Mouse (Mus musculus): ENCODE measurements around the gene Itga9.
A peak's percentile ranks its signal among the peaks of the same experiment; 100 is the strongest.

The Itga9 gene

DNA sequence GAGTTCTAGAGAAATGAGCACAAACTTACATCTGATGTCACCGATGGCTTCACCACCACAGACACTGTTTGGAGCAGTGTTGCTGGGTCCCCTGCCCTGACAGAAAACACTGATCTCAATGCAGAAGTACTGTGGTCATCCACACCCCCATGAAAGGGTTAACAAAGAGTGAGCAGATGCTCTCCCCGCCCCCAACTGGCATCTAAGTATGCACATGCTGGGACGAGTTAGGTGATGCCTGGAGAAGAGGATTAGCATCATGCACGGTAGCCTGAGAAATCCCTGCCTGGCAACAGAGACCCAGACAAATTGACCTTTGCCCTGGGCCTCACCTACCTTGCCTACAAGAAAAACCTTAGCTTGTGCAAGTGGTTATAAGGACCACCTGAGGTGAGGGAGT, 162.1 kb downstream of the Itga9 start:
- no peak for DNase-seq (ENCODE audit: low spot score)

DNA sequence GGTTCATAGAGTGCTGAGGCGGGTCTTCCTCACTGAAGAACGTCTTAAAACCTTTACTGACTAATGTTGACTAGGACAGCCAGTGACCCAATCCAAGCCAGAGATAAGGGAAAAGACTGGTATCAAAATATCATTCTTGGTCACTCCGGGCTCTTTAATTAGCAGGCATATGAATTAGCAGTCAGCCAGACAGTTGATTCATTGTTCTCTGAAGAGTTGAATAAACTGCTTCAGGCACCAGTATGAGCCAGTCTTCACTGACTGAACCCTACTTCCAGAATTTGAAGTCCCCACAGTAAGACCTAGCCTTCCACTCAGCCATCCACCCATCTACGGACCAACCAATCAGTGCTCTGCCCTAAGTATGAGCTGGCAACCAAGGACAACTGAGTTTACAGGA, 163.9 kb downstream of the Itga9 start:
- DNase-seq (ENCODE audit: low spot score), result no peak

DNA sequence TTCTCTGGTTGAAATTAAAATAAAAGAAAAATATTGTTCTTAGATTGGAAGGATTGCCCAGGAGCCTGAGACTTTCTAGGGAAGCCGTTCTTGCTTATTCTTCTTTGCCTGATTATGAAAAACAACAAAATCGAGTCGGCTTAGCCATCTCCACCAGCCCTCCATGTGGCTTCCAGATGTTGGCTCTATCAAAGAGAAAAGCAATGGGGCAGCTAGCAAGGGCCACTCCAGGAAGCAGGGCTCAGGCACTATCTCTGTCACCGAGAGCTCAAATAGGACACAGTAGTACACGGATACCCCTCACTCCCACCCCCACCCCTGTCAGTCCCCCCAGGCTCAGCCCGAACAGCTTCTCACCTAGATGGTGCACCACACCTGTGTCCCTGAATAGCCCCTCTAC, 168.2 kb downstream of the Itga9 start:
- DNase-seq (ENCODE audit: low spot score), result no peak

DNA sequence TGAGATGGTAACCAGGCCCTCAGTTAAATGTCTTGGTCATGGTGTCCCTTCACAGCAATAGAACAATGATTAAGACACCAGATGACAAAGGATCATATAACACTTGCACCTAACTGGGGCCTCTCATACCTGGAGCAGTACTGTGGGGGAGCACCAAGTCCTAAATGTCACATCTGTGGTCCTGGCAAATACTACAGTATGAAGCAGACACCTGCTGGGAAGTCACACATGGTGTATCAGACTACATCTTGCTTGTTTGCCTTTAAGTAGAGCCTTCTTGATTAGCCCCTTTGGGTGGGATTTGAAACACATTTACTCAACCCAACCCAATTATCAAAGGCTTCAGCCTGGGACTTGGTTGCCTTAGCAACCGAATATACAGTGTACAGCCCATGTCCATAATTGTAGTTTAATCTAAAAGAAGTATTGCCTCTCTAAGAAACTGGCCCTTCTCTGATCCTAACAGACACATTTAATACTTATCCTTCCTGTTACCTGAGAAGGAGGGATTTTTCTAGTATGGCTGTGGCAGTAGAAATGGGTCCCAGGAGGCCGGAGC, 170.5 kb downstream of the Itga9 start:
- no peak for DNase-seq (ENCODE audit: low spot score)

DNA sequence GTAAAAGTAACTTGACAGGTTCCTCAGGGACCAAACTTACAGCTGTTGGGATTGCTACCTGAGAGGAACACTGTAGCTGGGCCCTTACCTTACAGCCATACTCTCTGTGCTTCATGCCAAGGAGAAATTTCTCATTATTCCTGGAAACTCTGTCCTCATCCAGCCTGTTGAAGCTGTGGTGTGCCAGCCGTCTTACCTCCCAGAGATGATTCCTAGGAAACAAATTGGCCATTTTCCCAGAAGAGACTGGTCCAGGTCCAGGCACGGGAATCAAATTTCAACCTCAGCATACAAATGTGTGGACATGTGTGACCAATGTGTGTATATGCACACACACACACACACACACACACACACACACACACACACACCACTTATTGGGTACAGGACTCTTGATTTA, 172.1 kb downstream of the Itga9 start:
- DNase-seq (ENCODE audit: low spot score), result no peak

DNA sequence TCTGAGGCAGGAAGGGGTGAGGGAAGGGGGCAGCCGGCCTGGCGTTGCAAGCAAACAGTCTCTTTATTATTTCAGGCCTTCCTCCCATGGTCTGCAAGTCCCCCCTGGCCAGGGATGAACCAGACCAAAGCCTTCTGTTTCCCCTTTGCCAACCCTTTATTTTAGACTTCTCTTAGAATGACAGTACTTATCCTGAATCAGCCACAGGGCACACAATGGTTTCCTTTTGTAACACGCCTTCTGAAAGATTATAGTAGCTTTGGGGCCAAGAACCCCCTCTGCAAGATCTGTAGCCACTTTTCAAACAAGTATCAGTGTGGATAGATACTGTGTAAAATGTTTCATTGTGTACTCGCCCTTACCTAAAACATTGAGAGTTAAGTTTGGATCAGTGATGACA, 178.1 kb downstream of the Itga9 start:
- peak; percentile 36 for DNase-seq (ENCODE audit: low spot score)

DNA sequence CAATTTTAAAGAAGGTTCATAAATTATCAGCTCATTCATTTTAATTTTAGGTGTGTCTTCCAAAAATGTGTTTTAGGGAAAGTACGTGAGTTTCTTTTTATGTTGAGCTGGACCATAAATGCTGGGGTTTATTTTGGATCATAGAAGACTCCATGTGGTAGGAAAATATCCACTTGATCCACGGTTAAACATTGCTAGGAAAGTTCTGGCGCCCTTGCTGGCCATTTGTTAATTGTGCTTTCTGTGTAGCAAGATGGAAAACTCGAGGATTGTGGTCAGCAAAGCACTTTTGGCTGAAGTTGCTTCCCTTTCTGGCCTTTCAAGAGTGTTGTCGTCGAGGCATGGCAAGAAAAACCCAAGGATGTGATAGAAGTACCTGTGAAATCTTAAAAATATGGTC, 179.3 kb downstream of the Itga9 start:
- DNase-seq (ENCODE audit: low spot score), result no peak

DNA sequence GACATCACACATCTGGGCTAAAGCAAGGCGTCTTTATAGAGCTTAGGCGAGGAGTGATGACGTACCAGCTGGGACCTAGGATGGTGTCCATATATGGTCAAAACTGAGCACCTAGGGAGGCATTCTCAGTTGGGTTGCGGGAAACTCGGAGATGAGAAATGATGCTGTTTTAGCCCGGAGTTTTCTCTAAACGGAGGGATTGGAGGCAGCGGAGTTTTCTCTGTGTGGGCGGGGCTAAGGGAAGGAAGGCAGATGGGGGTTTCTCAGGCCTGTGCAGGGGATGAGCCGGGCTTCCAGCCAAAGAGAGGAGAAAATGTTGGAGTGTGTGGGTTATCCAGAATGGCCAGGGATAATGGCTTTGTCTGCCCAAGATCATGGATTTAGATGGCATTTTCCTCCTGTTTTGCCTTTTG, 182.4 kb downstream of the Itga9 start:
- DNase-seq (ENCODE audit: low spot score), result no peak

DNA sequence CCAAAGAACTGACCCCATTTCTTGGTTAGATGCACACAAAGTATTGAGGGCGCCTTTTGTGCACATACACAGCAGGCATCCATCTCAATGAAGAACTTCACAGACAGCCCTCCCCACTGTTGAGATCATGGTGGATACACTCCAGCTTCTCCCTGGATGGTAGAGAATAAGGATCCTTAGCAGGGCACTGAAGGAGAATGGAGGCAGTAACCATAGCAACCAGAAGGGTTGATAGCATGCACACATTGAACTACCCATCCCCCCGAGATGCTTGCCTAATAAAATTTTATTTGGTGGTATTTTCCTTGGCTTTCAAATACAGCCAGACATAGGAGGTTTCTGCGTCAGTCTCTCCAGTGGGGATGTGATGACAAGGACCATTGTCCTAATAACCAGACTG, 184.7 kb downstream of the Itga9 start:
- DNase-seq (ENCODE audit: low spot score), result no peak

DNA sequence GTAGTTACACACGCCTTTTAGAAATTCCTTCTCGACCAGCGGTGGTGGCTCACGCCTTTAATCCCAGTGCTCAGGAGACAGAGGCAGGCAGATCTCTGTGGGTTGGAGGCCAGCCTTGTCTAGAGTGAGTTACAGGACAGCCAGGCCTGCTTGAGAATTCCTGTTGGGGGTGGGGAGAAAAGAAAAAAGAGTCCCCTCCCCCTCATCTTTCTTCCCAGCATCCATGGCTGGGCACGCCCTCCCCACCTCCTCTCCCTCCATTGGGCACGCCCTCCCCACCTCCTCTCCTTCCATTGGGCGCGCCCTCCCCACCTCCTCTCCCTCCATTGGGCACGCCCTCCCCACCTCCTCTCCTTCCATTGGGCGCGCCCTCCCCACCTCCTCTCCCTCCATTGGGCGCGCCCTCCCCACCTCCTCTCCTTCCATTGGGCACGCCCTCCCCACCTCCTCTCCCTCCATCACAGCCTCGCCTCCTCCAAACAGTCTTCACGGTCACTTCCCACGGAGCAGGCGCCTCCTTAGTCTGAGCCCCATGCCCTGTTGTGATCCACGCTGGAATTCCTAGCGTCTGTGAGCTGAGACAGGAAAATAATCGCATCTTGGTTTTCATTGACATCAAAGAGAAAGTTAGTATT, 186.8 kb downstream of the Itga9 start:
- DNase-seq (ENCODE audit: low spot score), result no peak

DNA sequence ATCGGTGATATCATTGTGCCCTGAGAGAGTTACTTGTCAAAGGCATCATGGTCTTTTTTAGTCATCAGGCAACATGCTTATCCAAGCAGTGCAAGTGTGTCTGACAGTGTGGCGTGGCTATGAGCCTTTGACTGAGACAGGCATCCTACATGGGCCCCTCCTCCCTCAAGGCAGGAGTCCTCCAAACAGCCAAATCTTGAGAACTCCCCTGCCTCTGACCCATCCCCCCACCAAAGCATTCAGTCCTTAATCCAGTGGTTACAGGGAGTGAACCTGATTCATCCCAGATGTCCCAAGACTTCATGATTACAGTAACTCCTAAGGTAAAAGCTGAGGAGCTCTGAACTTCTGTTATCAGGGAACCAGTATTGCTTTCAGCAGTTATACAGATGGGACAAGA, 188.2 kb downstream of the Itga9 start:
- peak; percentile 70 for DNase-seq (ENCODE audit: low spot score)

DNA sequence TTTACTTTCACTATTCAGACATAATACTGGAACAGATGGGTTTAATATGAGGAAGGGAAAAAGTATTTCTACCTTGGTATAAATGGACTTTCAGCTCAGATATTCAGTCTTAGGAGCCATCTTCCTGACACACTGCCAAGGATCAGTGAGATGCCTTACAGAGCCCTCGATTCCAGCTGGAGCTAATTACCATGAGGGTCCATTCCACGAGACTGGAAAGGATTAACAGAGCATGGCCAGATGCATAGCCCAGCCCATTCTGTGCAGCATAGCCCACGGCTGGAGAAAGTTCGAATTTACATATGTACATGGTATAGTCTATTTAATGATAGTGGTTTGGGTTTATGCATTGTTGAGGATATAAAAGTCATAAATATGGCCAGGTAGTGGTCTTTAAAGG, 188.8 kb downstream of the Itga9 start:
- DNase-seq (ENCODE audit: low spot score), result peak; percentile 69

DNA sequence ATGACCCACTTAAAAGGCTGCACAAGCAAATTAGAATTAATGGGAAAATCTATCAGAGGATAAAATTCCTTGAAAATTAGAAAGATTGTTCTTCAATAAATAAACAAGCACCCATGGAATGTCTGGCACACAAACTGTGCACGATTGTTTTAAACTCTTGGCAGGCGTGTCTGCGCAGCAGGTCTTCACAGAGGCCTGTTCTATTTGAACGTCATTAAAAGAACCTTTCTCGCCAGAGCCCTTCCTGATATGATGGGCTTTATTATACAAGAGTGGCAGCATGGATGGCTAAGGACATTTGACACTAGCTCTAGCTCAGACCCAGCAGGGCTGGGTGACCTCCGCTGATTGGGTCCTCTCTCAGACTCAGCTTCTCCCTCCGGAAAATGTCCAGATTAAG, 192.6 kb downstream of the Itga9 start:
- no peak for DNase-seq (ENCODE audit: low spot score)

DNA sequence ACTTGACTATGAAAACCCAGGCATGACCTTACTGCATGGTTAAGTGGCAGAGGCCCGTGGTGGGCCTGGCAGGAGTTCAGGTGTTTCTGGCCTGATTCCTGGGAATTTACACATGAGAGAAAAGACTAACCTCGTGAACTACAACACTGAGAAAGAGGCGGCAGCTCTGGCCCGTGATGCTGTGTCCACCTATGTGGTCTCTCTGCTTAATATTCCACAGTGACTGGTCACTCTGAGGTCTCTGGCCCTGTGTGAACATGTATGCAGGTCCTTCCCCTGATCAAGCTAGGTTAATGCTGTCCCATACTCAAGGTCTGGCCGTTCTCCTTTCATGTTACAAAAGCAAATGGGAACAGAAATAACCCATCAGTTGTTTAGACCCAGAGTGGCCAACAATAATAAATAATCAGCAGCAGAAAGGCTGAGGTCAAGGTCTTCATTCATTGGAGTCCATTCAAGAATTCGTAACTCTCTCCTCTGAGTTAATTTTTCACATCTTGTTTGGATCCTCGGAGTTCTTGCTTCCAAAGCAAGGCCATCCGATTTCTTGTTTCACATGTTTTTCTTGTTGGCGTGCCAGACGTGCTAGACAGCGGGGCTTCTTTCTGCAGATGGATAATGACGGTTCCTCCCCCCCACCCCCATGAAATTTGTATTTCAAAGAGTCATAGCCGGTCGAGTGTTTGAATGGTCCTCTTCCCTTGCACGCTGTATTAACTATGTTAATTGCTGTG, 194.9 kb downstream of the Itga9 start:
- DNase-seq (ENCODE audit: low spot score), result no peak

DNA sequence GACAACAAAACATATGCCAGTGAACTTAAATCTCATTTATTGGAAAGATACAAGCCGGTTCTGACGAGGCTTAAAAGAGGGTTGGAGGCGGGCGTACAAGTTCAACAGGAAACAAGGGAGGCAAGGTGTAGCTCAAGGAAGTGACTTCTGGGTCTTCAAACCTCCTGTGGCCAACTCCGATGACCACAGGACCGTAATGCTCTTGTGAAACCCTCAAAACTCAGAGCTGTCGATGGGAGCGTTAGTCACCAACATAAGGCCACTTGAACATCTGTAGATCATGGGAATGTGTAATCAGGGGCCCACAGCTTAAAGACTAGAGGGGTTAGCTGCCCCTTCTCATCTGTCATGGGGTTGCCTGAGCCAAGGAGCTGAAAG, 195.4 kb downstream of the Itga9 start:
- DNase-seq (ENCODE audit: low spot score), result no peak

DNA sequence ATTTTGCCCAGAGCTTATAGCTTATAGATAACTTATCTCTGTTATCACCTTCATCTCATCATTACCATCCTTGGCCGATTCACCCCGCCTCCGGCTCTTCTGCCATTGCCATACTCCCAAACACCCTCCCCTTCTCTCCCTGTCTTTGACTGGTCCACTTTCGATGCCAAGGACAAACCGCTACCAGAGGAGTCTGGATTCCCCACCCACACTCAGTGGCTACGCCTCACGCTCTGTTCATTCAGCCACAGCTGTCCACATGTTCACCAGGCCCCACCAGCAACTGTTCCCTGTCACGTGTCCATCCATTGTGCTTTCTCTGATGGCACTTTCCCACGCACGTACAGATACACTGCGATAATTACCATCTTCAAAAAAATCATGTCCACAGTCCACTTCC, 195.9 kb downstream of the Itga9 start:
- DNase-seq (ENCODE audit: low spot score), result no peak

DNA sequence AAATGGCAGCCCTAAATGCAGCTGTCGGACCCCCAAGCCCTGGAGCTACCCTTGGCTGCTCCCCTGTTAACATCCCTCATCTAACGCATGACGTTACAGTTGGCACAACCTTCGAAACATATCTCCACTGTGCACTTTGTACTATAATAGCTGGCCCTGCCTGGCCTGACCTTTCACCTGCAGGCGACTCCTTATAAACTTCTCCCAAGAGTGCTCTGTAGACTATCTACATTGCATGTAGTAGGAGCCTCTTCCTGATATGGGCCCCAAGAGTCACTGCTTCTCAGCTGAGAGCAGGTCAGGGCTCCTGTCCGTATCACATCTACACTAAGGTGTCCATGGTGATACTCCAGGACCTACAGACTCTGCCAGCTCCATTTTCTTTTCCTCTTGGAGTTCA, 199.2 kb downstream of the Itga9 start:
- no peak for DNase-seq (ENCODE audit: low spot score)

DNA sequence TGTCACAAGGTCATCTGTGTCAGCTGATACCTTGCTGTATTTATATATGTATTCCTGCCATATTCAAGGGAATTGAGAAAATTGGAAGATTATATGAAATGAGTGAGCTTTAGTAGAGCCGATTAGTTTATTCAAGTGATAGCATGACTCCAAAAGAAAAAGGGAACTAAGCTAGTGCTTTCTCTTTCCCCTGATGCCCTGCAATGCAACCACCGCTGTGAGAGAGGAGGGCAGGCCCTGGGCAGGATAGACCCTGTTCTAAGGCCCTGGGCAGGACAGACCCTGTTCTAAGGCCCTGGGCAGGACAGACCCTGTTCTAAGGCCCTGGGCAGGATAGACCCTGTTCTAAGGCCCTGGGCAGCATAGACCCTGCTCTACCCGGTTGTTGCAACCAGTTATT, 201.2 kb downstream of the Itga9 start:
- DNase-seq (ENCODE audit: low spot score), result no peak

DNA sequence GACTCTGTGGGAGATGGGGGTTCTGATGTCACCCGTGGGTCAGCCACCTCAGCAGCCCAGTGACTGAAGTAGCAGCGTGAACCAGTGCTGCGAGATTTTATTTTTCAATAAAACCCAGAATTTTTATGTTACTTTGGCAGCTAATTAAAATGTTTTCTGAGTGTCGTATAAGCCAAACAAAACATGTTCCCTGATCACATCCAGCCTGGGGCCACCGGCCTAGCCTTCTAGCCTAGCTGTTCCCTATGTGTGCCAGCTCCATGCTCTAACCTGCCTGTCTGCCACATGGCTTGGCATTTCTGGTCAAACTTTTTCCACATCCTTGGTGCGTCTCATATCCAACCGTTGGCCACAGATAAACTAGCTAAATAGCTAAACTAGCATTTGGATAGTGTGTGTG, 205.7 kb downstream of the Itga9 start:
- no peak for DNase-seq (ENCODE audit: low spot score)

DNA sequence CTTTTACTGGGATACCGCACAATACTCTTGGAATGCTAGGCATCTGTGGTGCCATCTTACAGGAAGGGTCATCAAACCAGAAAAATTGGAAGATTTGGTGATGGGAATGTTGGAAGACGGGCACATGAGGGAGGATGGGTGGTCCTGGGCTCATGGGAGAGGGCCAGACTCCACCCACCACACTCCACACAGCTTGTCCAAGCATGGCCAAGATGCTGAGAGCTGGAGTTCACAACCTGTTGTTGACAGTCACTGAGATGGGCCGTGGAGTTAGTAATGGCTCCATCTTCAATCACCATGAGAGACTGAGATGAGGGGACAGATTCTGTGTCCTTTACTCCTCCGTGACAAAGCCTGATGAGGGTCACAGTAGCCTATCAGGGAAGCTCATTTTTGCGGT, 207.0 kb downstream of the Itga9 start:
- DNase-seq (ENCODE audit: low spot score), result no peak

DNA sequence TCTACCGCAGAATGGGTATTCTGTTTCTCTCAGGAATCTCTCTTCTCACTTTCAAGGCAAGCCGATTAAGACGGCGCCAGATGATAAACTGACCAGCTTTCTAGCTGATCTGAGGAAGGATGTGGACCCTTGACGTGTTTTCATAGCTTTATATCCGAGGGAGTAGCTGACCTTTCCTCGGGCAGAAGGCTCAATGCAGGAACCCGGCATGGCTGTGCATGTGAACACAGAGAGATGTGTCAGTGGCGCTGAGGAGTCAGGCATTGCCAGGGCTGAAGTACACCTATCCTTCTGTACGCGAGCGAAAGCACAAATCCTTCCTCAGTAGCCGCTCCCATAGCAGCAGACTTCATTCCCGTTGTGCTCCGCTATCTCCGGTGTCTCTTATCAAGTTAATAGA, 207.6 kb downstream of the Itga9 start:
- DNase-seq (ENCODE audit: low spot score), result no peak

DNA sequence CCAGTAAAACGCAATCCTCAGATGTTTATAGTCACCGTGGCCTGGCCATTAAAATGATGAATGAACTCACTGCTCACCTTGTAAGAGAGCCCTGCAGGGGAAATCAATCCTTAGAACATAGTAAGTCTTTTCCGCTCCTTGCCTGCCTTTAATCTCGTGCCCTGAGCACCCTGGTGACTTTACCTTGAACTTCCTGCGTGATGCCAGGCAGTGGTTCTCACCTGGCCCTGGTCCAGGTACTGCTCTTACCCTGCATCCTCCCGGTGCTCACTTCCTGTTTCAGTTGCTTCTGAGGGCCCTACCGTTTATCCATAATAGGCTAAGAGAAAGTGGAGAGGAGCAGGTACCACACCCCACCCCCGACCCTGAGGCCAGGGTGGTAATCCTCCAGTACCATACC, 208.0 kb downstream of the Itga9 start:
- DNase-seq (ENCODE audit: low spot score), result no peak

DNA sequence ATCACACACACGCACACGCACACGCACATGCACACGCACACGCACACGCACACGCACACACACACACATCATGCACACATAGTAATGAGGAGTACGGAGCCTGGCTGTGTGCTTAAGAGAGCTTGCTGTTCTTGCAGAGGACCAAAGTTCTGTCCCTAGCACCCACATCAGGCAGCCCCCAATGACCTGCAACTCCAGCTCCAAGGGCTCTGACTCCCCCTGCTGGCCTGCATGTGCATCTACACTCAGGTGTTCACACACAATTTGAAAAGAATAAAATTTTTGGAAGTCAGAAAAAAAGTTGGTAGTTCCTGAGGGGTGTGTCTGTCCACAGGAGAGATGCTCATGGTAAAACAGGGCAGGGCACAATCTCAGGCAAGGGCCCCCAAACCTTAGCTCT, 209.1 kb downstream of the Itga9 start:
- no peak for DNase-seq (ENCODE audit: low spot score)

DNA sequence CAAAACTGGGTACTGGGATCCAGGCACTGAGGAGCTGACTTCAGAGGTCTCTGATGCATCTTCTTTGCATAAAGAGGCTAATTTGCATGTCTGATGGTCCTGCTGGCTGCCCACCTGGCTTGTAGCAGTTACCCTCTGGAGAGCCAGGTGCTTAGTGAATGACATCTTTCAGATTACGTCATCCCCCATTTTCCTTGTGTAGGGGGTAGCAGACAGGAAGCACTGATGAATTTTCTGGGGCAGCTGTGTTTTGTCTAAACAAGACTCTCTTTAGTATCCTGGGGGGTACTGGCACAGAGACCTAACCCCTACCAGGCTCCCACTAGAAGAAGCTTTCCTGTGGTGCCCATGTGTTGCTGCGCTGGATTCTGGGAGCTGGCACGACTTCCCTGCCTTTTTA, 212.0 kb downstream of the Itga9 start:
- no peak for DNase-seq (ENCODE audit: low spot score)

All from embryo, embryonic 10.5 days (tissue).